Mouse (Mus musculus): ENCODE results near the gene Smco2. TPM values are rescaled to one million over a fixed set of nuclear protein-coding genes. Genes with fewer than 3 reads are reported as not detected.

Gene Smco2
- polyA plus RNA-seq, 1 experiment = not detected

- TF ChIP-seq POLR2A (IDR thresholded peaks at IDR 0.05; ENCODE audit: borderline replicate concordance, control insufficient read depth, low read depth, low read length) (no peak), CTCF (IDR thresholded peaks at IDR 0.05; ENCODE audit: control insufficient read depth, insufficient read depth, low read length) (no peak)
- Histone ChIP-seq H3K27ac (ENCODE audit: control insufficient read depth, insufficient read depth, low read depth, low read length, poor library complexity) (no peak overlapping the region), H3K4me1 (ENCODE audit: control insufficient read depth, insufficient read depth, low read length) (no peaks in the 10 kb centered on the region), H3K4me3 (replicated peaks; ENCODE audit: control insufficient read depth, low read depth, low read length) (no peak overlapping the region)
These were observed 40.7 kb downstream of the Smco2 start for GRCm38 (mm10) chr6:146890633-146891032.

- 69% methylated on average over 2 of the region's 2 CpGs for WGBS
- Histone ChIP-seq H3K4me1 (ENCODE audit: control insufficient read depth, insufficient read depth, low read length) (no peaks in the 10 kb centered on the region), H3K27ac (ENCODE audit: control insufficient read depth, insufficient read depth, low read depth, low read length, poor library complexity) (no peak overlapping the region), H3K4me3 (replicated peaks; ENCODE audit: control insufficient read depth, low read depth, low read length) (no peak overlapping the region)
- TF ChIP-seq POLR2A (IDR thresholded peaks at IDR 0.05; ENCODE audit: borderline replicate concordance, control insufficient read depth, low read depth, low read length) (no peak), CTCF (IDR thresholded peaks at IDR 0.05; ENCODE audit: control insufficient read depth, insufficient read depth, low read length) (no peak)
These were observed 44.0 kb downstream of the Smco2 start for GRCm38 (mm10) chr6:146893890-146894289.

GRCm38 (mm10) chr6:146898709-146899108 lies 48.8 kb downstream of the Smco2 start:
- WGBS = 85% methylated on average over 6 of the region's 6 CpGs
- Histone ChIP-seq H3K27ac (ENCODE audit: control insufficient read depth, insufficient read depth, low read depth, low read length, poor library complexity) (no peak overlapping the region), H3K4me1 (ENCODE audit: control insufficient read depth, insufficient read depth, low read length) (no peaks in the 10 kb centered on the region), H3K4me3 (replicated peaks; ENCODE audit: control insufficient read depth, low read depth, low read length) (no peak overlapping the region)
- TF ChIP-seq CTCF (IDR thresholded peaks at IDR 0.05; ENCODE audit: control insufficient read depth, insufficient read depth, low read length) (no peak), POLR2A (IDR thresholded peaks at IDR 0.05; ENCODE audit: borderline replicate concordance, control insufficient read depth, low read depth, low read length) (no peak)

GRCm38 (mm10) chr6:146899647-146900046 lies 49.7 kb downstream of the Smco2 start:
- WGBS = 70% methylated on average over 2 of the region's 2 CpGs
- no peak overlapping the region for H3K27ac ChIP-seq (ENCODE audit: control insufficient read depth, insufficient read depth, low read depth, low read length, poor library complexity)
- no peak overlapping the region for H3K4me3 ChIP-seq (replicated peaks; ENCODE audit: control insufficient read depth, low read depth, low read length)
- no peaks in the 10 kb centered on the region for H3K4me1 ChIP-seq (ENCODE audit: control insufficient read depth, insufficient read depth, low read length)
- TF ChIP-seq POLR2A (IDR thresholded peaks at IDR 0.05; ENCODE audit: borderline replicate concordance, control insufficient read depth, low read depth, low read length) (no peak), CTCF (IDR thresholded peaks at IDR 0.05; ENCODE audit: control insufficient read depth, insufficient read depth, low read length) (no peak)

GRCm38 (mm10) chr6:146901929-146902328 lies 52.0 kb downstream of the Smco2 start:
- TF ChIP-seq CTCF (IDR thresholded peaks at IDR 0.05; ENCODE audit: control insufficient read depth, insufficient read depth, low read length) (no peak), POLR2A (IDR thresholded peaks at IDR 0.05; ENCODE audit: borderline replicate concordance, control insufficient read depth, low read depth, low read length) (no peak)
- Histone ChIP-seq H3K27ac (ENCODE audit: control insufficient read depth, insufficient read depth, low read depth, low read length, poor library complexity) (no peak overlapping the region), H3K4me1 (ENCODE audit: control insufficient read depth, insufficient read depth, low read length) (no peaks in the 10 kb centered on the region), H3K4me3 (replicated peaks; ENCODE audit: control insufficient read depth, low read depth, low read length) (no peak overlapping the region)
- WGBS = 88% methylated on average over 4 of the region's 4 CpGs

- no peak overlapping the region for H3K4me3 ChIP-seq (replicated peaks; ENCODE audit: control insufficient read depth, low read depth, low read length)
- WGBS = 71% methylated on average over 2 of the region's 2 CpGs
- TF ChIP-seq CTCF (IDR thresholded peaks at IDR 0.05; ENCODE audit: control insufficient read depth, insufficient read depth, low read length) (no peak), POLR2A (IDR thresholded peaks at IDR 0.05; ENCODE audit: borderline replicate concordance, control insufficient read depth, low read depth, low read length) (no peak)
- no peak overlapping the region for H3K27ac ChIP-seq (ENCODE audit: control insufficient read depth, insufficient read depth, low read depth, low read length, poor library complexity)
- H3K4me1 ChIP-seq (ENCODE audit: control insufficient read depth, insufficient read depth, low read length) = no peaks in the 10 kb centered on the region; the same call in 1 of the 2 replicates
These were observed 53.7 kb downstream of the Smco2 start for GRCm38 (mm10) chr6:146903632-146904031.

GRCm38 (mm10) chr6:146904707-146905106 lies 54.8 kb downstream of the Smco2 start:
- H3K4me3 ChIP-seq (replicated peaks; ENCODE audit: control insufficient read depth, low read depth, low read length) = no peak overlapping the region
- H3K27ac ChIP-seq (ENCODE audit: control insufficient read depth, insufficient read depth, low read depth, low read length, poor library complexity) = no peak overlapping the region
- TF ChIP-seq POLR2A (IDR thresholded peaks at IDR 0.05; ENCODE audit: borderline replicate concordance, control insufficient read depth, low read depth, low read length) (no peak), CTCF (IDR thresholded peaks at IDR 0.05; ENCODE audit: control insufficient read depth, insufficient read depth, low read length) (no peak)
- 82% methylated on average over 3 of the region's 3 CpGs for WGBS
- no peaks in the 10 kb centered on the region; the same call in 1 of the 2 replicates for H3K4me1 ChIP-seq (ENCODE audit: control insufficient read depth, insufficient read depth, low read length)

- Histone ChIP-seq H3K4me3 (replicated peaks; ENCODE audit: control insufficient read depth, low read depth, low read length) (no peak overlapping the region), H3K4me1 (ENCODE audit: control insufficient read depth, insufficient read depth, low read length) (no peaks in the 10 kb centered on the region; the same call in 1 of the 2 replicates), H3K27ac (ENCODE audit: control insufficient read depth, insufficient read depth, low read depth, low read length, poor library complexity) (no peak overlapping the region)
- WGBS = 66% methylated on average over 3 of the region's 3 CpGs
- TF ChIP-seq POLR2A (IDR thresholded peaks at IDR 0.05; ENCODE audit: borderline replicate concordance, control insufficient read depth, low read depth, low read length) = no peak
- TF ChIP-seq CTCF (IDR thresholded peaks at IDR 0.05; ENCODE audit: control insufficient read depth, insufficient read depth, low read length) = no peak
These were observed 56.3 kb downstream of the Smco2 start for GRCm38 (mm10) chr6:146906000-146906786.

Data from bone marrow, adult 2 months (tissue).